Mouse (Mus musculus) right cerebral cortex, adult 2 months (tissue): ENCODE measurements around the gene Nlk.

ENCODE experiments used
- DNase-seq, 2 experiments: peaks; one replicate each; pipeline ENCODE4 v3.0.0; 2021 to 2022; ENCODE audit warnings: low spot score in 2 of 2

Gene Nlk

DNA sequence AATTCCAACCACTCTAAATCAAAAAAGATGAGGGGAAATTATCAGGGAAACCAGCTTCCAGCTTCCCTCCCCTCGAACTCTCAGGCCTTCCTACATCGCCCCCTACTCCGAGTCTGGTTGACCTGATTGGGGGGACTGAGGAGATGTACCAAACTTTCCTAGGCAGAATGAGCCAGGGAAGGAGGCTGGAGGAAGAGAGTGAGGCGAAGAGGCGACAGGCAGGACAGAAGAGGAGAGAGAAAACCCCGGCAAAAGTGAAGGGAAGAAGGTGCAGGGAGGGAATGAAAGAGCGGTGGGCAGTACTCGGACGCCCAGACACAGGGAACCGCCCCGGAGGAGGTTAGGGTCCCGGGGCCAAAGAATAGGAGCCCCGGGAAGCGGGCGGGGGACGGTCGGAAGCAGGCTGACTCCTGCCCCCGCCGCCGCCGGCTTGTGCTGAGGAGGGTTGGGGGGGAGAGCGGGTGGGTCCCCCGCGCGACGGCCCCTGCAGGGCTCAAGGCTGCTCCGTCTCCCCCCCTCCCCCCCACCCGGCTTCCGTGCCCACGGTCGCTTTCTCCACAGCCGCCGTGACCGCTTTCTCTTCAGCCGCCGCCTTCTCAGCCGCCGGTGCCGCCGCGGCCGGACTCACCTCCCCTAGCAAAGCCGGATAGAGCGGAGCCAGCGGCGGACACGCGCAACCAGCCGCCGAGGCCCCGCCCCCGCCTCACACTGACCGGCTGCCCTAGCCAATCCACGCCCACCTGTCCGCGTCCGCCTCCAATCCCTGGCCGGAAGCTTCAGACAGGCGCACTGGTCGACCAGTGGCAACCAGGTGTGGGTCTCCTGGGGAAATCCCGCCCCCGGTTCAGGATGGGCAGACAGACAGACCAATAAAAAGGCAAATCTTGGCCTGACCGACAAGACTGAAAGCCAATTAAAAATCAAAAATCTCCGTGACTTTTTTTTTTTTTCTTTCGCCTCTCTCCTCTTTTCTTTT, at the start of gene Nlk:
Gene Nlk (minus strand): TSS at position 597 of the 976 bp plus-strand sequence.
- peak; percentile 99 for DNase-seq

DNA sequence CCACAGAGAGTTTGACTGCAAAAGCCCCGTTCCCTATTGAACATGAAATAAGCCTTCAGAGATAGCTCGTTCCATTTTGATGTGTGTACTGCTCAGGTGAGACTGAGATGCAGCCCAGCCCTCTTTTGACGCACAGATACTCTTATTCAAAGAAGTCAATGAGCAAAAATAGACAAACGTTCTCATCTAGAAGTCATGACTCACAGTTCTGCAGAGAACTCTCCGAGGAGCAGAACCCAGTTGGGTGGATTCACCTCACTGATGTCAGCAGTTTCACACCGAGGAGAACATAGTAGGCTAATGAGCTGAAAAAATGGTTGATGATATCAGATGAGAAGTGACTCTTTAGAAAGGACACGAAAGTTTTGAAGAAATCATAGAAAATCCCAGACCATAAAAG, 49.1 kb upstream of the Nlk start:
- DNase-seq: peak in 1 of 2 experiments; percentile 27

DNA sequence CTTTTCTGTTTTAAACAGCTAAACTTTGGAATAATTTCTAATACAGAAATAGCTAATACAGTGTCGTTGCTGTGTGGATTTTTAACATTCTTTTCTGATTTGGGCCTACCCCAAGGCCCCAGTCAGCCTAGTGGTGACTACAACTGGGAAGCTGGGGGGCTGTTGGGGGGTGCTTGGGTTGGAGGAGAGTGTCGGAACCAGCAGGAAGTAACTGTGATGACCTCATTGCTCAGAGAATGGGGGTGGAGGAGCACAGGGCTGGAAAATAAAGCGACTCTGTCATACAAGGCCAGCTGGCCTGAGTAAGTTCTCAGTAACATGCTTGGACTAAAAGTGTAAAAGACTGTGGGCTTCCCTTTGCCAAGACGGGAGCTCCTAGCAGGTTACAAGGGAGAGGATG, 48.3 kb upstream of the Nlk start:
- no peak for DNase-seq

DNA sequence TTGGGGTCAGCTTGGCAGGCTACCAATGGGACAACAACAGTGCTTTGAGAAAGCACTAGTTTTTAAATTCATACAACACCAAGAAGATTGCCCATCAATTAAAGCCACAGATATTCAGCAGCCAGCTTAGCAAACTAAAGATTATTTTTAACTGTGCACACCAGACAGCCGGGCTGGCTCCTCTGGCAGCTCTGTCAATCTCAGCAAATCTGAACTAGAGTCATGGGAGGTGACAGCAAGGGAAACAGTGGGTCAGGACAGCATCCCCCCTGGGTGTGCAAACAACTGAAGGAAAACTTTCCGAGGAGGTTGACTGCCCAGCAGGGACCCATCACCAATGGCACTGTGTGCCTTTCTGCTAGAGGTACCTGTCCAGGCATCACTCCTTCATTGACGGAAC, 45.3 kb upstream of the Nlk start:
- DNase-seq: no peak

DNA sequence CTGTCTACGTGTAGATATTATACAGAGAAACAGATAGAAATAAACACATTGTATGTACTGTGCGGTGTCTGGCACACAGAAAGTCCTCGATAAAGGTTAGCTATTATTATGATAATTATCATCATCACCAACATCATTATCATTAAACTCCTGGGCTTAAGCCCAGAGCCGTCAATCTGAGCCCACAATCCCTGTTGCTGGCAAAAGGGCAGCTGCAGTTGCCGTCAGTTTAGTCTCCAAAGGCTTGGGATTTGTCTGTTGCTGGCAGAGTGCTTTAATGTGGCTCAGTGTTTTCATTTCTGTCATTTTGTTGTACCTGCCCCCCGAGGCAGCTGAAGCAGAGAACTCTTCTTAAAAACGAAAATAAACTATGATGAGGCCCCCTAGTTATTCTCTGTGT, 44.8 kb upstream of the Nlk start:
- no peak for DNase-seq

DNA sequence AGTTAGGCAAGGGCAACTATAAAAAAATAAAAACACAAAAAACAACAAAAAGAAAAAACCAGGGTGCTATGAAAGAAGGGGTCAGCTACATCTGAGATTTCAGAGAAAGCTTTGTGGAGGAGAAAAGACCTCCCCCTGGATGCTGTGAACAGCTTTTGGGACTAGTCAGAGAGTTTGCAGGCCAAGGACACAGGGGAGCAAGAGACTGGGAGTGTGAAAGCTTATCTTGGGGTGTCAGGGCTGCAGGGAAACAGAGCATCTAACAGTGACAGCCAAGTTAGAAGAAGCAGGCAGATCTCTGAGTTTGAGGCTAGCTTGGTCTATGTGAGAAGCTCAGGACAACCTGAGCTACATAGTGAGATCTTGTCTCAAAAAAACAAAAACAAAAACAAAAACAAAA, 42.2 kb upstream of the Nlk start:
- no peak for DNase-seq

DNA sequence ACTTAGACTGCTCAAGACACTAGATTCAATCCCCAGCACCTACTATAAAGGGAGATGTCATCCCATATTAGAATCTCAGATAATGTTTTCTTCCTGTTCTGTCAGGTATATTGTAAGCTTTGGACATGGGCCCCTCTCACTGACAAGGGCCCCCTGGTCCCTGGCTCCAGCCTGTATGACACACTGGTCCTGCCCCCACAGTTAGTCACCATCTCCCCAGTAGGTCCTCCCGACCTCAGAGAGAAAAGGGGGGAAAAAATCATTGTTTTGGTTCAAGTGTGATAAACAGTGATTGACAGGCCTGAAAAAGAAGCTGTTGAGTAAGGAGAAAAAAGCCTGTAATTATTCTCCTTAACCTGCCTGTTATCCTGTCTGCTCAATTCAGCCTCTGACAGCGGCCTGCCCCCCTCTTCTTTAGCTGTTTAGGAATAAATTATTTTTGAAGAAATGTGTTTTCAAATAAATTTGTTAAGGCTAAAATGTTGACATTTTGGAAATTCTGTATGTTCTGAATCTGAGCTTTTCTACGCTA, 39.8 kb upstream of the Nlk start:
- no peak for DNase-seq

DNA sequence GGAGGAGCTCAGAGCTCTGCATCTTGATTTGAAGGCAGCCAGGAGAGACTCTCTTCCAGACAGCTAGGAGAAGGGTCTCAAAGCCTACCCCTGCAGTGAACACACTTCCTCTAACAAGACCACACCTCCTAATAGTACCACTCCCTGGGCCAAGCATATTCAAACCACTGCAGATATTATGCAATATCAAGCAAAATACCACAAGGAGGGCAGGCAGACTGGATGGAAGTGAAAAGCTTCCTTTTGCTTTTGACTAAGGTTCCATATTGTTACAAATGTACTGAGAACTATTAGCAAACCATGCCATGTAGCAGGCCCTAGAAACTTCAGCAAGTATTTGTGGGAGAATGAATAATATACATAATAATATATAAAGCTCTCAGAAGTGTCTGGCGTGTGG, 38.0 kb upstream of the Nlk start:
- DNase-seq: no peak

DNA sequence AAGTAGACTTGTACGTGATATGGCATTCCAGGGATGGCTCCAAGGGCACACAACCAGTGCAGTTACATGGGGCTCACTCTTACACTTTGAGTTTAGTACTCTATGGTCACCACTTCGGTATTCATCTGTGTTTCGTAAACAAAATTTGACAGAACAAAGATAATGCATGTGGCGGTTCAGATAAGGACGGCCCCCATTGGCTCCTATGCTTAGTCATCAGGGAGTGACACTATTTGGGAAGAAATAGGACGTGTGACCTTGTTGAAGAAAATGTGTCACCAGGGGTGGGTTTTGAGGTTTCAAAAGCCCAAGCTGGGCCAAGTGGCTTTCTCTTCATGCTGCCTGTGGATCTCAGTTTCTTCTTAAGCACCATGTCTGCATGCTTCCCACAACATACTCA, 35.4 kb upstream of the Nlk start:
- DNase-seq: no peak

DNA sequence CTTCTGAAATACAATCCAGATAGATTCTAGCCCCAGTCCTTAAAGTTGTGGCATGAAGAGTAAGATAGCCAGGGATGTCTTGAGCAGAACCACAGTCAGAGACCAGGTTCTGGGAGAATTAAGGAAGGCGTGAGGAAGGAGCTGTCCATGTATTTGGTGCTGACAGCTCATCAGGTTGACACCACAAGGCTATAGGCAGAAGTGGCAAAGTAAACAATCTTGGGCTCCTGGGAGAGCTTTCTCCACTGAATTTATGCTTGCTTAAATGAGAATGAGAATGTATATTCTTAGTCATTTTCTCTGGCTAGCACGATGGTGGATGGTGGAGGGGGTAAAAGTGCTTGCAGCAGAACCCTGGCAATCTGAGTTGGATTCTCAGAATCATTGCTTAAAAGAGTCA, 33.7 kb upstream of the Nlk start:
- DNase-seq: no peak

DNA sequence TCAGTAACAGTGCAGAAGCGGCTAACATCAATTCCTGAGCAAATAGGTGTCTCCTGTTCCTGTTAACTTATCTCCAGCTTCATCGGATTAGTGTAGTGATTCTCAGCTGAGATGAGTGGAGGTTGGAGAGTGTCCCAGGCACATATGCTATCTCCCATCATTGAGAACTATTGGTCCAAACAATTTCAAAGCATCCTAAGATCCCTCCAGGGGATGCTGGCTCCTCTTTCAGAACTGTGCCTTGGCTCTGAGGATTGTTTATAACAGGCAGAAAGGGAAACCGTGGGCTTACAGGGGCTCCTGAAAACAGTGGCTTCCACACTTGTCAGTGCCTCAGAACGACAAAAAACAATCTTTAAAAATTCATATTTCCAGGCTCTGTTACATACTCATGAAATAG, 30.9 kb upstream of the Nlk start:
- no peak for DNase-seq

DNA sequence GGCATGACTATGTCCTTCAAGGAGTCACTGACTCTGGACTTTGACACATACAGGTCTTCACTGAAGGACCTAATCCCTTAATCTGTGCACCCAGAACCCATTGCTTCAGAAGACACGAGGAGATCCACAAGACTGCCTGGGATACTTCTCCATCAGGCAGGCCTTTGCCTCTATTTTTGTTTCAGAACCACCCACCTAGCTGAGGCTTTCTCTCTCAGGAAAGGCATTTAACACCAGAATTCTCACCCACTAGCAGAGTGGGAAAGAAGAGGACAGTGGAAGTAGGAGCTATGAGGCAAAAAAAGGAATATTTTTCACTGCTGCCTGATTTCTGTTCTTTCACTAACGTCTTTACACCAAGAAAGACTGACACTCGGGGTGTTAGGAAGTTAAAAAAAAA, 29.2 kb upstream of the Nlk start:
- peak; percentile 56 to 67 for DNase-seq

DNA sequence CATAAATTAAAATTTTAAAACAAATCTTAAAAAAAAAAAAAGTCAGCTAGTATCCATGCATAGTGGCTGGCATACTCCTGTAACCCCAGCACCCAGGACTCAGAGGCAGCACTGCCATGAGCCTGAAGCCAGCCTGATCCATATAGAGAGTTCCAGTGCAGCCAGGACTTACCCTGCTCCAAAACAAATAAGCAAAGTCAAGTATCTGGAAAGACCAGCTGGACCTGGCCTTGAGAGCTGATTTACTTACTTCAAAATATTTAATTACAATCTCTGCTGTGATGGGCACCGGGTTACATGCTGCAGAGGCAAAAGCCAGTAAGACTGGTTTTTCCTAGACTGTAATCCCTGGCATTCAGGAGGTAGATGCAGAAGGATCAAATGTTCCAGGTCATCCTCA, 27.6 kb upstream of the Nlk start:
- DNase-seq: no peak

DNA sequence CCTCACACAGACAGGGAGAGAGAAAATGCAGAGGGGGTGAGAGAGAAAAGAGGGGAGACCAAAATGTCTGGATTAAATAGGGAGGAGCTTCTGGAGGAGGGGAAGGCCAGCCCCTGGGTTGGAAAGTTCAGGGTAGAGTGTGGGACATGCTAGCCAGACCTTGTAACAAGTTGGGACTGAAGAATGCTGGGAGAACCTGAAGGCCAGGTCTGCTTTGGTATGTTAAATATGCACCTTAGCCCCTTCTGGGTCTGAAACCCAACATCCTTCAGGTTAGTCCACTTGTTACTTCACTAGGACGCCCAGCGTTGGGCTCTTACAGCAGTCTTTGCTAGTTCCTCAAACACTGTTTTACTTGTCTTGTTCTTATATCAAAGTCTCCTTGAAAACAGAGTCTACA, 24.2 kb upstream of the Nlk start:
- DNase-seq: no peak

DNA sequence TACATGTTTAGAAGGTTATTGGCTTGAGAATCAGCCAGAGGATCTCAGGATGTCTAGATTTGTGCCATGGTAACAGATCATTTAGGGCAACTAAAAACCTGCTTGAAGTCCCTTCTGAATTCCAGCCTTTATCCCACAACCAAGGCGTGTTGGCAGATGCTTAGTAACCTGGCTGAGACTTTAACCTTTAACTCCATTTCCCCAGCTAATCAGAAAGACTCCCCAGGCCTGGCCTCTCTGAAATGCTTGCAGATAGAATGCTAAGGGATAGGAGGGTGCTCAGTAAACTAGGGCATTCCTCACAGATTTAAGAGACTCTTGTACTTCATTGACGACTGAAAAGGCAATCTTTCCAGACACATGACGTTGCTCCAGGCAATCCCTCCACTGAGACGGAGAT, 20.5 kb upstream of the Nlk start:
- no peak for DNase-seq

DNA sequence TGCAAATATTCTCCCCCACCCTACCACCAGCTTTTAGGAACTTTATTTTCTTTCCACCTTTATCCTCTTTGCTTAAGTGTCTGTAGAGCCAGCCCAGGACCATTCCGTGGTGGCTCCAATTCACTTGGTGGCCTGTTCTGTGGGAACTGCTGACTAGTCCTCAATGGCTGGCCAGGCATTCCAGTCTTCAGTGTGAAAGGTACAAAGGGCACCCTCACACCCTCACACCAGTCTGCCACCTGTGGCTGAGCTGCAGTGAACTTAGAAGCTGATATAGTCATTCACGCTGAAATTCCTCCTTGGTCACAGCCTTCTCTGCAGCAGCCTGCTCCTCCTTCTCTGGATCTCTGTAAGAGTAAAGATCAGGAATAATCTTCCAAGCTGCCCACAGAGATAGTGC, 11.5 kb upstream of the Nlk start:
- DNase-seq: no peak

DNA sequence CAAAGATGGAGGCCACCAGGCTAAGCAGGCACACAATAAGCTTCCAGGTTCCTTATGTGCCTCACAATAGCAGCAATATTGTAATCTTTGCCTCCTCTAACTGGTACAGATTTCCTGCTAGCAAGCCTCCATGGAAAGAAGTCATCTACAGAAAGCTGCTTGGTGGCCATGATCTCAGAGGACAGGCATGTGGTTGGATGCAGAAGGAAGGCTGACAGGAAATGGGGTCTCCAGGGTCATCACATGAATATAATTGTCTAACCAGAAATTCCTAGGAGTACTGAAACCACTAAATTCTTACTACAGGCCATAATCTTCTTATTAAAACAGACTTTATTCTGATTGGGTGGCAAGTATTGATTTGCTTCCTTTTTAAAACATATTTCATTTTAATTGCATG, 8.9 kb upstream of the Nlk start:
- DNase-seq: no peak

DNA sequence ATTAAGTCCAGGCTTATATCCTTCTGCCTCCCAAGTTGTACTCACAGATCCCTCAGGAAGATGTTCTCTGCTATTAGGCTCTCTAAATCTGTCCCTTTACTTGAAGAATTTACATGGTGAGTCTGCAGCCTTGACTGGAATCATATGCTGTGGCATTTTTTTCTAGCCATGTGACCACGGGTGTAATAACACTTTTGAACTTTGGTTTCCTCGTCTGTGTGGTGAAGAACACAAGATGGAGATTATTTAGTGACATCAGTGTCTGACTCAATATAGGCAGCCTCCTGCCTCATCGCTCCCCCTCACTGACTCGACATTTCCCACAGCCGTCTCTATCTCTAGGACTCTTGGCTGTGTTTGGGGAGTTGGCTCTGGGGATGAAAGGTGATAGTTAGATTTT, 5.9 kb upstream of the Nlk start:
- DNase-seq: no peak

DNA sequence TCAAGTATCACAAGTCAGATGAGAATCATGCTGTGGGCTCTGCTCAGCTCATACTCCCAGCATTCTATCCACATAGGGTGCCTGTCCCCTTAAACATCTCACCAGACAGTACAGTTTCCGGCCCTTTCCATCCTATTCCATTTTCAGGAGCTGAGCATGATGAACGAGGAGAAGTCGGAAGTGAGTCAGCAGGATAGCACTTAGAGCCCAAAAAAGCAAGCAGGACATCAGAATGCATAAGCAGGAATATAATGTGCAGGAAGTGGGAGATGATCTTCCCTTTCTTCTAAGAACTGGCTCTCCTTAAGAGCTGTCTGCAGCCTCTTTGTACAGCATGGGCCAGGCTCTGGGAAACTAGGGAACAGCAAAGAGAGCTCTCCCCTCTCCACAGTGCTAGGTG, 5.1 kb upstream of the Nlk start:
- peak; percentile 45 to 49 for DNase-seq

DNA sequence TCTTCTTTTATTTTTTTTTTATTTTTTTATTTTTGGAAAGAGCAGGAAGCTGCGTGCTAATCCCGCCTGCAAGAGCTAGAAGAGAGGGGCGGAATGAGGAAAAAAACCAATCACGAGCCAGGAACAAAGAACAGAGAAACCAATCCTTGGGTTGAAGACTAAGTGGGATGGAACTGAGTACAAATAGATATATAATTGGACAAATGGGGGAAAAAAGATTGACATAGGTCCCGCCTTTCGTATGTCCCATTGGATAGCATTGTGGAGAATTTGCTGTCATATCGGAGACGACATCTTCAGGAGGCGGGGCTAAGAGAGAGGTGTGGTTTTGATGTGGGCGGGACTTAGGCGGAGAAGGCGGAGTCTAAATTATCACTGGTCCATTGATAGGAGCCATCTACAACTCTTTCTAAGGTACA, 589 bp upstream of the Nlk start:
- DNase-seq: peak; percentile 87 to 93

DNA sequence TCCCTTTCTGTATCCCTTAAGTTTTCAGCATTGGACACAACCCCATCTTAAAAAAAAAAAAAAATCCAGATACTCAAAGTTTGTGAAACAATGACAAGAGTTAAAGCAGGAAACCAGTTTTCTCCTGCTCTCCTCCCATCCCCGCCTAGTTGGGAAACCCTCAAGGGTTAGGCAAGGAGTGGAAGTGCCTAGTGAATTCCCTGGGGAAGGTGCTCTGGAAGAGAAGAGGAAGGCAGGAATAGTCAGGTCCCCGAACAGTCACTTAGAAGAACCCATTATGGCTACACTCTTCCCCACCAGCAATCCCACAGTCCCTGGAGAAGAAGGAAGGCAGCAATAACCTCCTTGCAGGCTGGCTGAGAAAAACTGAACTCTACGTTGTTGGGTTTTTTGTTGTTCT, 2.9 kb downstream of the Nlk start:
- no peak for DNase-seq

DNA sequence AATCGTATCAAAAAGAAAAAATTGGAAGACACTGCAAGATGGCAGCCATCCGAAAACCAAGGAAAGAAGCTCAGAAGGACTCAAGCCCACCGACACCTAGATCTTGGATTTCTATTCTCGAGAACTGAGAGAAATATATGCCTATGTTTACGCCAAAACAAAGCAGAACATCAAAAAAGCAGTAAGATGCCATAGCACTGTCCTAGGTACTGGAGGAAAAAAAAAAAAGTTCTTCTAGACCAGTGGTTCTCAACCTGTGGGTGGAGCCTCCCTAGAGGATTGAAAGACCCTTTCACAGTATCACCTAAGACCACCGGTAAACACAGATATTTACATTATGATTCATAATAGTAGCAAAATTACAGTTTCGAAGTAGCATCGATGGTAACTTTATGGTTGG, 3.9 kb downstream of the Nlk start:
- no peak for DNase-seq

DNA sequence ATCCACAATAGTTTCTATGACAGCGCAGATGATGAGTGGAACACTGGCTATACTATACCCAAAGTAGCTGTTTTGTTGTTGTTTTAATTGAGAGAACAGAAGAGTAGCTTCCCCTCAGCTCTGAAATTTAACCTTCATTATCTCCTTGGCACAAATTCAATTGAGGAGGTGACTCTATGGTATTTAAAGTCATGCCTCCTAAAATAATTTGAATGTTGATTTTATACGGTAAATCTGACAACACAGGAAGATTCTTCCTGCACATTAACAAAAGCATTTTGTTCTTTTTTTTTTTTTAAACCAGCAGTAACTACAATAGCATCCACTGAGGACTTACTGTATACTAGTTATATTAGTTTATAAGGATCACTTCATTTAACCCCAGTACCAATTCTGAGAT, 6.0 kb downstream of the Nlk start:
- DNase-seq: no peak

DNA sequence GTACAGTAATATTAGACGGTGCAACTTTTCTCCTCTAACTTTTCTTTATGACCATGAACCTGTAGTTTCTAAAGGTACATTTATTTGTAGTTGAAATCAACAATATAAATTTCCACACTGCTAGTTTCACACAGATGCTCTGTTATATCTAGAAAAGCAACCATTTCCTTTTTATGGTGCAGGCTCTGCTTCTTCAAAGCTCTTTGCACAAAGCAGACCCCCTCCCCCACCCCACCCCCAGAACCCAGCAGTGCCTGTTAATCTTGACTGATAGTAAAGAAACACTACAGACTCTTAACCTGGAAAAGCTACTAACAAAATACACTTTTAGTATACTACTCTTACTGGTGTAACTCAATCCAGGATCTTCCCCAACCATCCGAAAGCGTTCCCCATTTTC, 6.6 kb downstream of the Nlk start:
- no peak for DNase-seq
